Mouse (Mus musculus): ENCODE data around the gene Rab15. TPM values are rescaled to one million over a fixed set of nuclear protein-coding genes. Genes with fewer than 3 reads are reported as not detected.

Rab15 gene
- polyA plus RNA-seq, 1 experiment from 2014 or later, result 6.3 TPM

GRCm38 (mm10) chr12:76765354-76765851, 57.3 kb downstream of the Rab15 start, which contains the start of the genes Churc1 and Fntb:
Gene Churc1, plus strand, starts transcription at chr12:76765538.
Gene Fntb, plus strand, starts transcription at chr12:76765589.
- peak; percentile 97 for DNase-seq (ENCODE audit: low spot score)
- under 1% methylated on average over 31 of the region's 31 CpGs for WGBS
- H3K27ac ChIP-seq, result peak within 1 kb of the TSS; percentile 94
- no peaks in the 10 kb centered on the region for H3K36me3 ChIP-seq
- peak within 1 kb of the TSS; percentile 75 for H3K4me3 ChIP-seq
- peaks cover 8% of the 10 kb centered on the region for H3K4me1 ChIP-seq
- no peaks in the 10 kb centered on the region for H3K9me3 ChIP-seq
- no peaks in the 10 kb centered on the region for H3K27me3 ChIP-seq (ENCODE audit: insufficient read depth, poor library complexity, severe bottlenecking)

DNA sequence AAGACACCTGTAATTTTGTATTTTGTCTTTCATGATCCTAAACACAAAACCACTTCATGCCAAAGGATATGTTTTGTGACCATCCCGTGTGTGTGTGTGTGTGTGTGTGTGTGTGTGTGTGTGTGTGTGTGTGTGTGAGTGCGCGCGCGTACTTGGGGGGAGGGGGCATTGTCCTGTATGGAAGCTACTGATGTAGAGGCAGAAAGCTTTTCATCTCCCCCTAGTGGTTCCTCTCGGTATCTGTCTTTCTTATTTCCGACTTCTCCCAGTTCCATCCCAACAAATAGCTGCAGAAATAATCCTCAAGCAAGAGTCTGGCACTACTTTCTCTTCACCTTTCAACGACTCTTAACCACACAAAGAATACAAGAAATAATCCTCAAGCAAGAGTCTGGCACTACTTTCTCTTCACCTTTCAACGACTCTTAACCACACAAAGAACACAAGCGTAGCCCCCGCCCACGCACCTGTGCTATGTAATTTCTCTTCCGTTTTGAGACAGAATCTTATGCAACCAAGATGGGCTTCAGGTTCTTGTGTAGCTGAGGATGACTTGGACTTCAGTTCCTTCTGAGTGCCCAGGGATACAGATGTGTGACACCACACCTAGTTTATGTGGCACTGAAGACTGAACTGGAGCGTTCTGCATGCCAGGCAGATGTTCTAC, 69.9 kb downstream of the Rab15 start:
- no peaks in the 10 kb centered on the region for H3K27me3 ChIP-seq (ENCODE audit: insufficient read depth, poor library complexity, severe bottlenecking)
- no peaks in the 10 kb centered on the region for H3K4me1 ChIP-seq
- H3K9me3 ChIP-seq, result no peaks in the 10 kb centered on the region
- no peak for DNase-seq (ENCODE audit: low spot score)
- H3K4me3 ChIP-seq, result no peak overlapping the region
- no peak overlapping the region for H3K27ac ChIP-seq
- 39% methylated on average over 14 of the region's 14 CpGs for WGBS
- no peaks in the 10 kb centered on the region; the same call in 1 of the 2 replicates for H3K36me3 ChIP-seq

DNA sequence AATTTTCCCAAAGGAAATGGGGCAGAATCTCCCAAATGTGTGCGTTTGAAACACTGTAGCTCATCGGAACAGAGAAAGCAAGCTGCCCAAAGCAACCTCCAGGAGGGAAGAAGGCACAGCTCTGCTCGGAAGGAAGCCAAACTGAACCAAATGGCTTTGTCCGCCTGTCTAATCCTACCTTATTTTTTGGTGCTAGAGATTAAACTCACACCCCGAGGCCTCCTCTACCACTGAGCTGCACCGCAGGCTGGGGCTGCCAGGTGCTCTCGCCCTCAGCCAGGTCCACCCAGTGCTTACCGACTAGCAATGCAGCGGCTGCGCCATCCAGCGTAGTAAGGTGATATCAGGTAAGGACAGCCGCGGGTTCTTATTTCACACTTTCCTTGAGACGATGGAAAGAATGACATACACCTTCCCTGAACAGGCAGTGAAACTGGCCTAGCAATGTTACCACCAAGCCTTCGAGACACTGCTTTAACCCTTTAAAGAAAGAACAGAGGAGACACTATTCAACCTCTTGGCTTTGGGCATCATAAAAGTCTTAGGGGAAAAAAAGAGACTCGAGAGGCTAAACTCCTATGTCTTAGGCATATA, 71.7 kb downstream of the Rab15 start:
- 77% methylated on average over 16 of the region's 16 CpGs for WGBS
- DNase-seq (ENCODE audit: low spot score), result no peak
- H3K4me1 ChIP-seq, result no peaks in the 10 kb centered on the region
- no peaks in the 10 kb centered on the region; the same call in 1 of the 2 replicates for H3K36me3 ChIP-seq
- no peak overlapping the region for H3K4me3 ChIP-seq
- H3K9me3 ChIP-seq, result no peaks in the 10 kb centered on the region
- H3K27me3 ChIP-seq (ENCODE audit: insufficient read depth, poor library complexity, severe bottlenecking), result no peaks in the 10 kb centered on the region
- H3K27ac ChIP-seq, result no peak overlapping the region

Other genes starting within 250 kb of the Rab15 start
- 11.5 and 17.4 TPM in 2 replicates for gene Sptb, start 112.4 kb downstream of the Rab15 start, polyA plus RNA-seq (2016; fragmentation: Nextera tagmentation; extraction: Ambion mirVana)
- gene Churc1, start 57.4 kb downstream of the Rab15 start, polyA plus RNA-seq (2016; fragmentation: Nextera tagmentation; extraction: Ambion mirVana), result 145 and 165 TPM in 2 replicates
- gene Fntb, start 57.3 kb downstream of the Rab15 start, polyA plus RNA-seq (2016; fragmentation: Nextera tagmentation; extraction: Ambion mirVana), result 36.9 and 39.2 TPM in 2 replicates
- gene Gpx2, start 27.4 kb downstream of the Rab15 start, polyA plus RNA-seq (2016; fragmentation: Nextera tagmentation; extraction: Ambion mirVana), result 0.11 and 0.60 TPM in 2 replicates
- gene Max, start 139.3 kb upstream of the Rab15 start, polyA plus RNA-seq (2016; fragmentation: Nextera tagmentation; extraction: Ambion mirVana), result 10.7 and 12.9 TPM in 2 replicates